Mouse (Mus musculus): Measurements from ENCODE around the gene Clasp1. TPM values are rescaled to one million over a fixed set of nuclear protein-coding genes. Genes with fewer than 3 reads are reported as not detected.

Gene Clasp1
- polyA plus RNA-seq, 1 experiment from 2014 or later: 146 TPM

DNA sequence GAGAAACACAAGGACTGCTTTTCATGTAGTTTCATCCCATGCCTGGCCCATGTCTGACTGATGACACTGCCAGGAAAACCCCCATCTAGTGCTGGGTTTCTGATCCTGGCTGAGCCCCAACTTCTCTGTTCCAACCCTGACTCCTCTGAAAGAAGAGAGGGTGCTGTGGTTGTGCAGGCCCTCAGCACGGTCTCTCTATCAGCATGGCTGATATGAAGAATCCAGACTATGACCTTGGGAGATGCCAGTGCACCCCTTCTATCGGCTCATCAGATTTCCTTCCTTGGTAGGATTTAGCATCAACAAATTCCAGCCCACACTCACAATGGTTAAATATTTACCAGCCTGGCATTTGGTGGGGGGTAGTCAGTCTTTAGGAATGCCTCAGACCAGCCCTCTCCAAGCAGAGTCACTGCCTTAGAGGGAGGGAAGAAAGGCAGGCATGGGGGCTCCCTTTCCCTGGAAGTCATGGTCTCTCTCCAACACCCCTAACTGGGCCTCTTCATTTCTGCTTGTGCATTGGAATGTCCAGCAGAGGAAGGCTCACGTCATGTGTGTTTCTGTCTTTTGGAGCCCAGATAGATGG, 272.1 kb downstream of the Clasp1 start:
- Histone ChIP-seq H3K9ac (no peak overlapping the region), H3K27ac (no peak overlapping the region), H3K36me3 (replicated peaks) (no peaks in the 10 kb centered on the region), H3K4me3 (replicated peaks) (no peak overlapping the region), H3K9me3 (no peaks in the 10 kb centered on the region), H3K4me2 (no peak overlapping the region), H3K27me3 (no peaks in the 10 kb centered on the region), H3K4me1 (no peaks in the 10 kb centered on the region)
- 82% methylated on average over 3 of the region's 3 CpGs for WGBS
- ATAC-seq (ENCODE audit: low FRiP score): no peak

Other genes with a start within 250 kb of the Clasp1 start
- 0.18 and 0.47 TPM in 2 replicates for gene Gm29106, start 212.5 kb upstream of the Clasp1 start, polyA plus RNA-seq (2016; fragmentation: Nextera tagmentation; extraction: Ambion mirVana)
- 433 and 438 TPM in 2 replicates for gene Tsn, start 77.3 kb upstream of the Clasp1 start, polyA plus RNA-seq (2016; fragmentation: Nextera tagmentation; extraction: Ambion mirVana)
- gene Nifk, start 67.2 kb upstream of the Clasp1 start, polyA plus RNA-seq (2016; fragmentation: Nextera tagmentation; extraction: Ambion mirVana): 80.1 and 80.8 TPM in 2 replicates
- gene Tfcp2l1, start 238.9 kb downstream of the Clasp1 start, polyA plus RNA-seq (2016; fragmentation: Nextera tagmentation; extraction: Ambion mirVana): 0.13 and 0.18 TPM in 2 replicates